Mouse (Mus musculus) heart, adult 9 months (tissue): ENCODE data around the gene Nfat5.

ENCODE experiments used
- DNase-seq, 2 experiments: peaks; one replicate each; pipeline ENCODE4 v3.0.0; 2022; ENCODE audit warnings: low spot score in 2 of 2

Gene Nfat5

DNA sequence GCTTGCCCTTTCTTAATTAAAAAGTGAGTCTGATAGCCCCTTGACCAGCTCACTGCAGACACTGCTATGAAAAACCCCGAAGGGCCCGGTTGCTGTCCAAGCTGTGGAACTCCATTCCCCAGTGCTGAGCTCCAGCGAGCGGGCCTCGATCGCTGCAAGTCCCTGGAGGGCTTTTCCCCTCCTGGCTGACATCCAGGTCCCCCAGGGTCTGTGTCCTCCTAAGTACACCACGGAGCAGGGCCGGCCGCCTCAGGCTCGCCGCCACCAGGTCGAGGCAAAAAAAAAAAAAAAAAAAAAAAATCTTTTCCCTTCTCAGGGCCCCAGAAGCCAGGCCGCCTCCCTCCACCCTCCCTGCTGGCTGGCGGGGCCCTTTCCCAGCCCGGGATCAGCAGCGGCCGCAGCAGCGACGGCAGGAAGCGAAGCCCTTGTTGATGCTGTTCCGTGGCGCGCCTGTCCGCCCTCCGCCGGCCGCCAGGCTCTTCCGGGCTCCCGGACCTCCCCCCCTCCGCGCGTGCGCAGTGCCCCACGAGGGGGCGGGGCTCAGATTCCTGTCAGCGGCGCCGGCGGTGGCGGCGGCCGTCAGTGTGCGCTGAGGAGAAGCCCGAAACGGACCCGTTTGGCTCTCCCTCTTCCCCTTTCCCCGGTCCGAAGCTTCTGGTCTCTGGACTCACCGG lies at the start of gene Nfat5:
Gene Nfat5, plus strand, starts transcription at position 543 of the 674 bp plus-strand sequence.
- DNase-seq: peak; percentile 92 to 99

DNA sequence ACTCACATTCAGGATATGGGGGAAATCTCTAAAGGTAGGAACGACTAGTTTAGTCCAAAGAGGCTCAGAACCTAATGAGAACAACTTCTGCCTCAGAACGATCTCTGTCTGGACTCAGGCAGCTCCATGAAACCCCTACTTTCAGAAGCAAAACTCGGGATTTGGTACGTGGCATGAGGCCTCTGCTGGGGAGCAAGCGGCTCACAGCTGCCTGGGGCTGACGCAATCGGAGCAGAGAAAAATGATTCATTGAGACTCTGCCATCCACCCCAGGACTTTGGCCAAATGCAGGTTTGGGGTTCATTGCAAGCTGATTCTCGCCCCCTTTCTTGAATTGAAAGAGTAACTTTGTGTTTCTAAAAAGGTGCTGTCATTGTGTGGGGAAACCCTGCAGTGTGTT lies 49.1 kb upstream of the Nfat5 start:
- DNase-seq: peak in 1 of 2 experiments; percentile 12

DNA sequence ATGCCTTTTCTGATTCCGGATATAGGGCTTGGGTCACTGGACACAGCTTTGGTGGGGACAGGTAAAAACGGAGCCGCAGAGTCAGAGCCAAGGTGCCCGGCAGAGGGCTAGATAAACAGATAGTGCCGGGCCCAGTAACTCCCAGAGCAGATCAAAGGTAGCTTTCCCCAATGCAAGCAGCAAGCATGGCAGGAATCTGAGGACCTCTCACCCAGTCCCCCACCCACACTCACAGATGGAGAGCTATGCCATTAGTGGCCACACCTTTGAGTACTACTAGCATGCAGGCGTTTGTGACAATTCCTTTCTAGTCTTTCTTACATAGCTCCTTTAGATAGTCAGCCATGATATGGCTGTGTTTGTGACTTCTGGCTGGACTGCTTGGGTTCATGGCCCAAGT lies 44.8 kb upstream of the Nfat5 start:
- no peak for DNase-seq

DNA sequence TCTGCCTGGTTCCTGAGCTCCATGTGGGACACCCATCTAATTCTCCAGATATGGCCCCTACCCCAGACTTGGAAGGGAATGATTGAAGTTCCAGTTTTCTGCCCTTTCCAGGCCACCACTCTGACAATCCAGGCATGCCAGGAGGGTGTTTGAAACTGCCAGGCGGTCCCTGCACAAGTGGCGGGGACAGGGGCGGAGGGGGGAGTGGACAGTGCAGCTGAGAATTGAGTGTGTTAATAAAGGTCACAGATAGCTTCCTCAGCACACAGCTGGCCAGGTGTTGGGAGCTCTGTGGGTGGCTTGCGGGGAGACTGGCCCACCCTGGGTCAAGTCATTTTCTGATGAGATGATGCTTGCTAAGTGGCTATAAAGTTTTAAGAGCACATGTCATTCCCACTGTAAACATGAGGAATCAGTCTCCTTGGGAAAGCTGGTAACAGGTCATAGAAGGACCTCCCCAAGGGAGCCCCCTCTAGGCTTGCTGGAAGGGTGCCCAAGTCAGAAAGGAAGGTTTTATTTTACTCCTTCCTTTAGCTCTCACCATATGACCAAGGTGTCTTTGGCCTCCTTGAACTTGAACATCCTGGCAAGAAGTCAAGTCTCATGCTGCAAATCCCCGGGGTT lies 41.7 kb upstream of the Nfat5 start:
- DNase-seq: no peak

DNA sequence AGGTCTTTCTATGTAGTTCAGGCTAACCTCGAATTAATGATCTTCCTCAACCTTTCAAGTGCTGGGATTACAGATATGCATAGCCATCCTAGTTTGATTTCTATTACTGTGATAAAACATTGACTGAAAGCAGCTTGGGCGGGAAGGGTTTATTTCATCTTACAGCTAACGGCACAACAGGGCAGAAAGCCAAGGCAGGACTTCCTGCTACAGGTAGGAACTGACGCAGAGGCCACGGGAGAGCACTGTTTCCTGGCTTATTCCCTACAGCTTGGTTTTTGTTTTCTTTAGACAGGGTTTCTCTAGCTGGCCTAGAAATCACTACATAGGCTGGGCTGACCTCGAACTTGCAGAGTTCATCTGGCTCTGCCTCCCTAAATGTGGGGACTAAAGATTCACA lies 40.1 kb upstream of the Nfat5 start:
- no peak for DNase-seq

DNA sequence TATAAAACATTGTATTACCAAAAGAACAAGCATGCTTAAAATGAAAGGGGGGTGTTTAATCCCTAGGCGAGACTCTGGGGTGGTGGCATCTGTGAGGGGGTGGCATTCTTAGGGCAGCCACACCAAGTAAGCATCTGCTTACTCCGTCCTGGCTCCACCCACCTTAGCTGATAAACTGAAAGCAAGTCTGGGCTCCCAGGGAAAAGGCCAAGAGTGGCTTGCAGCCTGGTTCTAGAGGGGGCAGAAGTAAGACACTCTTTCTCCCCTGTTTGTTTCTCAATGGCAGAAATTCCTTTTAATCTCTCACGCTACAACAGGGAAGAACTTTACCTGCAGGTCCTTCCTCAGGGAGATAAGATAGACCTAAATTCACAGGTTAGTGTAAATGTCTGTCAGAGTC lies 38.9 kb upstream of the Nfat5 start:
- peak; percentile 24 to 30 for DNase-seq

DNA sequence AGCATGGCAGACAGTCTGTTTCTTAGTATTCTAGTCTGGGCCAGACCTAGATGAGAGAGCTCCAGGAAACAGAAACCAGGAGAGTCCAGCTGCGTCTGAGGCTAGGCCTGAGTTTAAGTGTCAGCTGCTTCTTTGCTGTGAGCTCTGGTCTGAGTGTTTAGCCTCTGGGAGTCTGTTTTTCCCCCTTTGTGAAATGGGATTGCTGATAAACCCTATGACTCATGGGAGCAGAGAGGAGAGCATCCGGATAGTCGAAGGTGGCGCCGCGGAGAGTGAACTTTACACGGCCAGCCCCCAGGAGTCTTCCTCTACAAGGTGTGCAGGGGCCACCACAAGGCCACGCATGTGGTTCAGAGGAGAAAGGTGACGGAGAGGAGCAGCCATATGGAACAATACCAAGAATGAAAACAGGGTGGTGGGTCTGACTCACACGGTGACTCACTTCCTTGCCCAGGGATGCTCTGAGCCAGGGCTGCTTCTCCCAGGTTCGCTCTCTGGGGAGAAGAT lies 38.3 kb upstream of the Nfat5 start:
- peak; percentile 33 to 34 for DNase-seq

DNA sequence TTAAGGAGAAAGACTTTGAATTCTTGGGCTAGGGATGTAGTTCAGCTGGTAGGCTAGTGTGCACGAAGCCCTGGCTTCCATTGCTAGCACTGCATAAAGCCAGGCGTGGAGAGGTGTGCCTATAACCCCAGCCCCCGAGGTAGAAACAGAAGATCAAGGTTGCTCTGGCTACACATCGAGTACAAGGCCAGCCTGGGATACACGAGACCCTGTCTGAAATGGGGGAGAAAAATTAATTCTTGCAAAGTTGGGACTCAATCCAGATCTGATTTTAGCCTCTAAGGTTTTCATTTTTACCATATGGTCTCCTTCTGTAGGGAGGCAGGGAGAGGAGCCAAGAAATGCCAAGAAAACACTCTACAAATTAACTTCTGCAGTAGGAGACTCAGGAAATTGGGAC lies 36.0 kb upstream of the Nfat5 start:
- DNase-seq: no peak

DNA sequence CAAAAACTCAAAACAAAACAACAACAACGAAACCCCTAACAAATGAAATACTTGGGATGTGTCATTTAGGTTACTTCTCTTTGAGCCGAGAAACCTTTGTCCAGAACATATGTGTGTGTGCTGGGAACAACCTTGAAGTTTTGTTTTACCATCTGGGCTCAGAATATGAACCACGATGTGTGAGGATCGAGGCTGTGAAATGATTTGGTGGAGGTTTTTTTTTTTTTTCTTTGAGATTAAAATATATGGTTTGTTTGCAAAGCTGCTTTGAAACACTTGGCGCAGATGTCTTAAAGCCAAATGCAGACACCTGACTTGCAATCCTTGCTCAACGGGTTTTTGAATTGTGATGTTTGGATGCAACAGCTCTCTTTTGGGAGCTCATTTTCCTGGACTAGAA lies 33.1 kb upstream of the Nfat5 start:
- DNase-seq: no peak

DNA sequence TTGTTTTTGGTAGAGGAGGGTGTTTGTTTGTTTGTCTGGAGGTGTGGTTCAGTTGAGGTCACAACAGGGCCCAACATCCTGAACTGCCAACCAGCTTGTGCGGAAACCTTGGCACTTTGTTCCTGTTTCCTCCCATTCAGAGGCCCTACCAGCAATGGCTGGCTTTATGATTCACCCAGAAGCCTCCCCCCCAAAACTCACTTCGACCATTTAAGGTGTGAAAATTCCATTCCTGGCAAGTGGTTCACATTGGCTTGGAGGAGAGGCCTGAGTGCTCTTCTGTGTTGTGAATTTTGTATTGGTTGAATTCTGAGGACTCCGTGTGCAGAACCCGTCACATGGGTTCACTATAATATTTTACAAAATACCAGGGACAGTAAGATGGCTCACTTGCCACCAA lies 32.1 kb upstream of the Nfat5 start:
- no peak for DNase-seq

DNA sequence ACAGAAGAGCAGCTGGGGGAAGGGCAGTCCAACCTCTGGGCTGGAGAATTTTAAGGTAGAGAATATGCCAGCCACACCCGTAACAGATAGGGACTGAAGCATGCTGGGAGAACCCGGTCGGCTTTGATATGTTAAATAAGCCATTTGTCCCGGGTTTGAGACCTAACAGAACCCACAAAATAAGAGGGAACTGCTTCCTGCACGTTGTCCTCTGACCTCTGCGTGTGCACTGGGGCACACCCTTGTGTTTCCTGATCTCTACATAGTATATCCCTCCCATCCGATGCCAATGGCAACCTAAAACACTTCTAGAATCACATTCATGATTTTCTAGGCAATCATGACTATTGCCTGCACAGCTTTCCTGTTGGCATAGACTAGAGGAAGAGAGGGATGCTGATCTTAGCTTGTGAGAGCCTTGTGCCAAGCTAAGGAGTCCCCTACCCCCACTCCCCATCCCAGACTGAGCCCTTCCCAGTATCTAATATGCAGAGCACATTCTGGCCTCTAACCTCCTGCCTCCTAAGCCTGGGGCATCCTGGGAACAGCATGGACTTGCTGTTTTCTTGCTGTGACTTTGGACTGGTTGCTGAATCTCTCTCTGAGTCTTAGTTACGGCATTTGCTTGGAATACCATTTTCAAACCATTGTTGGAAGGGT lies 31.1 kb upstream of the Nfat5 start:
- DNase-seq: no peak

DNA sequence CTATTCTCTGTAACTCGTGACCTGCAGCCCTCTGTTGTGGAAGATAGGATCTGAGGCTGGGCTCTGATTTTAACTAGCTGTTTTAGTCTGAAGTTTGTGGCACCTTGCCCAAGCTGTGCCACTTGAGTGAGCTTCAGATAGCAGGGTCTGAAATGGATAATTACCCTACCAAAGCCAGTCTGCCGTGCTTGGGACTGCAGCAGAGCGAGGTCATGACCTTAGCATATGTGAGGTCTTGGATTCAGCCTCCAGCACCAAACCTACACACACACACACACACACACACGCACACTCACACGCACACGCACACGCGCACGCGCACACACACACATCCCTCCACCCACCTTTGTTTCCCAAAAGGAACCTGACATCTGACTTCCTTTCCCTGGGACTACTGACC lies 27.5 kb upstream of the Nfat5 start:
- peak in 1 of 2 experiments; percentile 7 for DNase-seq

DNA sequence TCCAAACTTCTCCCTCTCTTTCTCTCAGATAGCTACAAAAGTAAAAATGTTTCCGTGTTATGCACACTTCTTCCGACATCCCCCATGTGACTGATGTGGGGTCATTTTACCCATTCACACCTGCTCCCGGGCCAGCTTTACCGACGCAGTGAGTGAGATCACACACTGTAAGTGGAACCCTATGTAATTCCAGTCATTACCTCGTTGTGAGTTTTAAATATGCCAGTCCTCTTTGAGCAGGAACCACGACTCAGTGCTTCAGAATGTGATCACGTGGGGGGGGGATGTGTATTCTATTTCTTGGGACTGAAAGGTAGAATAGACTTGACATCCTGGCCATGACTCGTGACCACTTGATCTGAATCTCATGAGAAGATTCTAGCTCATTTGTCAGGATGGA lies 24.8 kb upstream of the Nfat5 start:
- no peak for DNase-seq

DNA sequence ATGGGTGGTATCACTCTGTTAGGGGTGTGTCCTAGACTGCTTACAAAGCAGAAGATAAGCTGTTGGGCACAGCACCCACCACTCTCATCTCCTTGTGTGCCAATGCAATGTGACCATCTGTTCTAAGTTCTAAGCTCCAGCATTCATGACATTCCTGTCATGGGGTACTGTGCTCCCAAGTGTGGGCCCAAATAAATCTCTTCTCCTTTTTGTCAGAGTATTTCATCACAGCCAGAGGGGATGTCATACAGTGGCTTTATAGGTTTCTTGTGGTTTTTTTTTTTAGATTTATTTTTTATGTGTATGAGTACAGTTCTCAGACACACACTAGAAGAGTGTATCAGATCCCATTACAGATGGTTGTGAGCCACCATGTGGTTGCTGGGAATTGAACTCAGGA lies 24.1 kb upstream of the Nfat5 start:
- DNase-seq: no peak

DNA sequence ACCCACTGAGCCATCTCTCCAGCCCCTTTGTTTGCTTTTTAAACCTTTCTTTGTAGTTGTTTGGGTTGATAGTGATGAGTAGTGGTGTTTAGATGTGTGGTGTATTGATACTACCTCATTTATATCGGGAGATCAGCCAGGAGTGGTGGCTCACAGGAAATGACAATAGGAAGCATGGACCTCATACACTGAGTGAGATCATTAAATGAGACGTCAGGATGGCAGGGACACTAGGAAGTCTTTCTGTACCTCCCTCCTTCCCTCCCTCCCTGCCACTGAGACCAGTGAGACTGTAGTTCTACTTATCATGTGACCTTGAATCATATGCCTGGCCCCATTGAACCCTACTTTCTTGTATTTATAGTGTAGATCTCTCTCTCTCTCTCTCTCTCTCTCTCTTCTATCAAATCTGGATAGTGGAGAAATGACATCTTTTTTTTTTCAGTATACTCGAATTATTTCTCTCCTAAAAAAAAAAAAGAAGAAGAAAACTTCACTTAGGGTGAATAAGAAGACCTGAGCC lies 23.6 kb upstream of the Nfat5 start:
- no peak for DNase-seq

DNA sequence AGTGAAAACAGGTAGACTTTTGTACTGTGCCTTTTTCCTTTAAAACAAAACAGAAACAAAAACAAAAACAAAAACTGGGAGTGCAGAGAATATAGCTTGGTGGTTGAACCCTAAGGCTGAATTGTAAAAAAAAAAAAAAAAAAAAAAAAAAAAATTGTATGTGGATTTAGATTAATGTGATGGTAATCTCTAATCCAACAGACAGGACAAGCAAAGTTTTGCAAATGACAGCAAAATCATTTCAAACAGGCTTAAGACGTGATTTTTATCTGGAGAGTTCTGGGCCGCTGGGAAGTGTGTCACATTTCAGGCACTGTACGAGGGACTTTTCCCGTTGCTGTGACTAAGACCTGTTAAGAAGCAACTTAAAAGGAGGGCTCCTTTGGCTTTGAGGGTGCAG lies 23.0 kb upstream of the Nfat5 start:
- no peak for DNase-seq

DNA sequence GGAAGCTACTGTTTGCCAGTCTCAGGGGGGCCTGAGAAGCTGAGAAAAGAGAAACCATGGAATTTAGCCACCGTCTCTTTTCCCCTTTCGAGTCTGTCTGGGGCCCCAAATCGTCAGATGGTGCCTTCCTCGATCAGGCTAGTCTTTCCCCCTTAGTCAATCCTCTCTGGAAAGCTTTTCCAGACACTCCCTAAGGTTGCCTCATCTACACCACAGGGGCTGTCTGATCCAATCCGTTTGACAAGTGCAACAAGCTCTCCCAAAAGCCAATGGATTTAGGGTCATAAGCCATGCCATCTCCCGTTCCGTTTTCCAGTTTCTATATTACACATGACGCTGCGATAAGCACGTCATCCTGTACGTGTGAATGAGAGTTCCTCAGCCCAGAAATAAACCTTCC lies 22.5 kb upstream of the Nfat5 start:
- DNase-seq: no peak

DNA sequence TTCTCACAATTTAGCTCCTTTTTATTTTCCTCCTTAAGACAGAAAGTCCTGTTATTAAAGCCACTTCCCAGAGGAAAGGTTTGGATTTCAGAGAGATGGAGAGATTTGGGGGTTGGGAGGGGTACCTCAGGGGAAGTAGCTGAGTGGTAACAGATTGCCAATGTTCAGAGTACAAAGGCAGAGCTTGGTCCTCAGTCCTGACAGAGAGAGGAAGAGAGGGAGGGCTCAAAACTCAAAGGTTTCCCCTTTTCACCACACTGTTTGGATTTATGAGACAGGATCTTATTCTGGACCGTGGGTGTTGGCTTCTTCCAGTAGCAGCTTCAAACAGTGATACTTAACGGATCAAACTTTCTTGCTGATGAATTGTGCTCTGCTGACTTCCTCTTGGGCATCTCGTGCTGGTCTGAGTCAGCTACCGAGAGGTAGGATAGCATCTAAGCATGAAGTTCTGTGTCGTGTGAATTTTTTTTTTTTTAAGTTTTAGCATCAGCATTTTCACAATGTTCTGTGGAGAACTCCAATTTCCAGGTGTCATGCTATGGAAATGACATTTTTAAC lies 15.9 kb upstream of the Nfat5 start:
- no peak for DNase-seq

DNA sequence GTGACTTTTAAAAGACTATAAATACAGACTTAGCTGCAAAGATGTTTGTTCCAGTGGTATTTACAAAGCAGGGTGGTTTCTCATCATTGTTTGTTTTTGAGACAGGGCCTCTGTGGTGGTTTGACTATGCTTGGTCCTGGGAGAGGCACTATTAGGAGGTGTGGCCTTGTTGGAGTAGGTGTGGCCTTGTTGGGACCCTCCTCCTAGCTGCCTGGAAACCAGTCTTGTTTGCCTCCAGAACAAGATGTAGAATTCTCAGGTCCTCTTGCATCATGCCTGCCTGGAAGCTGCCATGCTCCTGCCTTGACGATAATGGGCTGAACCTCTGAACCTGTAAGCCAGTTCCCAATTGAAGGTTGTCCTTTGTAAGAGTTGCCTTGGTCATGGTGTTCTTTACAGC lies 14.7 kb upstream of the Nfat5 start:
- no peak for DNase-seq

DNA sequence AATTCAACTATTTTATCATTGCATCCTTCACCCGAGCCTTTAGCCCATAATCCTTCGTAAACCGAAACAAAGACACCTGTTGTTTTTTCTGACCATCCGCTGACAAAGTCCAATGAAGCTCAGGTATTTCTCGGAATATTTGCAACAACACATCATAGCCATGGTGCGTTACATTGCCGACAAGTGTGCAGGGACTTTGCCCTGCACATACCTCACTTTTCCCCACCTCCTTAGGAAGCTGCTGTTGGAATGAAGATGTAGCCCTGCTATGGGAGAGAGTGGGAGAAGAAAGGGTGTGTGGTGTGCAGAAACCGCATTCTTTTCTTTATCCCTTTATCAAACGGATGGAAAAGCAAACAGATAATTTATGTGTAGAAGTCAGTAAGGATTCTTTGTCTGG lies 6.6 kb upstream of the Nfat5 start:
- DNase-seq: no peak

DNA sequence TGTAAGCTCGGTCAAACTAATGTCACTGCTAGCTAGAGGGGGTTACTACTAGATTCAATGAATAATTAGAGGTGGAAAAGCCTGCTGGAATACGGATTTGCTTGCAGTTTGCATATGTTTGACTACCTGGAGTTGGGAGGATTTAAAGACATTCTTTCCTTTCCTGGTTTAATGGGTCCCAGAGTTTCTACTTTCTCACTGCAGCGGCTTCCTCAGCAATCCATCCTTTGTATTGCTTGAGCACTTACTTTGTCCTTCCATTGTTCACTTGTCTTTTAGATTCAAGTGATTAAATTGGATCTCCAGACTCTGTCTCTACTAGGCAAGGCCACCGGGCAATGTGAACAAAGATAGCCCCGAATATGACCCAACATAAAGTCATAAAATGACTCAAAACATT lies 5.7 kb upstream of the Nfat5 start:
- DNase-seq: no peak

DNA sequence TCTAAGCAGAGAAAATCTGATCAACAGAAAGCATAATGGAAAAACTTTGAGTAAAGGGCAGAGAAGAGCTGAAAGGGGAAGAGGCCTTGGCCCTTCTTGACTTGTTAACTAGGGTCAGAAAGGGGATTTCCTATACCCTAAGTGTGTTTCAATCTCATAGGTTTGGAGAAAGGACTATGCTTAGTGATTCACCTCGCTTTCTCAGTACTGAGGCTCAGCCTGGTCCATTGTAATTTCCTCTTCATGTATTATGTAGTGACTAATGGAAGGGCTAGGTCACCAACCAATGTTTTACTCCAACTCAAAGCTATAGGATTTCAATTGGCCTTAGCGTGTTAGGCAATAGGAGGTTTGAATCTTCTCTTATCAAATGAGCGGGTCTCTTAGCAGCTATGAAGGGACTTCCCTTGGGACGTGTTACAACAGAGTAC lies 2.1 kb upstream of the Nfat5 start:
- no peak for DNase-seq
